Mouse (Mus musculus): ENCODE data around the gene Lgsn. TPM values are rescaled to one million over a fixed set of nuclear protein-coding genes. Genes with fewer than 3 reads are reported as not detected.

Gene Lgsn
- polyA plus RNA-seq (2015; fragmentation: Nextera tagmentation; extraction: Ambion mirVana), result not detected in 2 replicates

DNA sequence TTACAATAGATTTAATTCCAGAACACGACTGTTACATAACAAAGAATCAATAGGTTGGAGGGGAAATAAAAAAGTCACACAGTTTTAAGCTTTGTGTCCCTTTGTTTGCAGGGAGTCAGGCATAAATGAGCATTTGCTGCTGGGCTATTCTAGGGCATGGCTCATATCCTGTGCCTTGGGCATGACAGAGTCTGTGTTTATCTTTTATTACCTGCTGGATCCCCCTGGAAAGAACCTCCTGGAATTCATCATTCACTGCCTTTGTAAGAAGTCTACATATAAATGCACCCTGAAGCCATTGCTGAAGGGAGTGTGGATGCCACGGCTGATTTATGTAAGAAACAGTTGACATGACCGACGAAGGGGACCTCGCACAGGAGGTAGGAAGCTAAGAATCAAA is at the start of gene Lgsn:
Lgsn (plus strand) TSS at position 301 of the 400 bp plus-strand sequence.
- Histone ChIP-seq H3K4me2 (no peak within 1 kb of the TSS), H3K36me3 (no peaks in the 10 kb centered on the region), H3K27ac (replicated peaks) (no peak within 1 kb of the TSS), H3K4me1 (replicated peaks) (no peaks in the 10 kb centered on the region), H3K9me3 (no peaks in the 10 kb centered on the region), H3K27me3 (no peaks in the 10 kb centered on the region), H3K9ac (no peak within 1 kb of the TSS), H3K4me3 (no peak within 1 kb of the TSS)
- ATAC-seq (ENCODE audit: low read depth), result no peak
- WGBS, result 69% methylated on average over 5 of the region's 5 CpGs

- no peaks in the 10 kb centered on the region for H3K36me3 ChIP-seq
- H3K9ac ChIP-seq, result no peak overlapping the region
- H3K9me3 ChIP-seq, result no peaks in the 10 kb centered on the region
- no peak overlapping the region for H3K4me2 ChIP-seq
- no peaks in the 10 kb centered on the region for H3K4me1 ChIP-seq (replicated peaks)
- no peak overlapping the region for H3K27ac ChIP-seq (replicated peaks)
- H3K27me3 ChIP-seq, result no peaks in the 10 kb centered on the region
- no peak for ATAC-seq (ENCODE audit: low read depth)
- 77% methylated on average over 3 of the region's 3 CpGs for WGBS
- no peak overlapping the region for H3K4me3 ChIP-seq
Measured at GRCm38 (mm10) chr1:31138387-31138786, 37.8 kb upstream of the Lgsn start.

DNA sequence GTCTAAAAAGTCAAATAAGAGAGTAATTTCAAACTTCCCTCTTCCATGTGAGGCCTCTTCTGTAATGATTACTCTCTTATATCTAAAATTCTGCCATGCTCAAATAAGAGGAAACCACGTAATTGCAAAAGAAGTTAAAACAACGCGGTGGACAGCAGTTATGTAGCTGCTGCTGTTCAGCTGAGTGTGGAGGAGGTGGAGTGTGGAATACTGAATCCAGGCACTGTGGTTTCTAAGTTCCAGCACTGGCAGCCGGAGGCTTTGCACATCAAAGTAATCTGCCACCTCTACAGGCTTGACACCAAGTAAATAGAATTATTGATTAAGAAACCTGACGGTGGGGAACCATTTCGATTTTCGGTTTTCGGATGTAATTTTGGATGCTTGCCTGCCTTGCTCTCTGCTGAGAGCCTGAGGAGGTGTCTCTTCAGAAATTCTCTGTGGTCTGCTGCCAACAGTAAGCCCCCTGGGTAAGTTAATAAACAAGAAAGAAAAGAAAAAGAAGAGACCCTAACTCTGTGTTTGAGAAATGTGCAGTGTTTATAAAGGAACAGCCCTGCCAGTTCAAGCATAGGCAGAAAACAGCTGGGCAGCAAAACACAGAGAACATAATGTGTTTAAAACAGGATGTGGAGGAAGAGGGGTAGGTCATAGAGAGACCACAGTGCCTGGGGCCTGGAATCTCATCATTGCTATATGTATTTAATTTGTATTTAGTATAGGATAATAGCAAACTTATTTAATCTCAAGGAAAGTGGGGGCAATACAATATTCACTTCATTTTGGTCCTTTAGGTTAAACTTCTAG is 33.7 kb upstream of the Lgsn start:
- Histone ChIP-seq H3K27ac (replicated peaks) (no peak overlapping the region), H3K9me3 (no peaks in the 10 kb centered on the region), H3K9ac (no peak overlapping the region), H3K36me3 (no peaks in the 10 kb centered on the region), H3K4me3 (no peak overlapping the region), H3K27me3 (no peaks in the 10 kb centered on the region), H3K4me1 (replicated peaks) (no peaks in the 10 kb centered on the region), H3K4me2 (no peak overlapping the region)
- 78% methylated on average over 8 of the region's 8 CpGs for WGBS
- ATAC-seq (ENCODE audit: low read depth), result no peak

DNA sequence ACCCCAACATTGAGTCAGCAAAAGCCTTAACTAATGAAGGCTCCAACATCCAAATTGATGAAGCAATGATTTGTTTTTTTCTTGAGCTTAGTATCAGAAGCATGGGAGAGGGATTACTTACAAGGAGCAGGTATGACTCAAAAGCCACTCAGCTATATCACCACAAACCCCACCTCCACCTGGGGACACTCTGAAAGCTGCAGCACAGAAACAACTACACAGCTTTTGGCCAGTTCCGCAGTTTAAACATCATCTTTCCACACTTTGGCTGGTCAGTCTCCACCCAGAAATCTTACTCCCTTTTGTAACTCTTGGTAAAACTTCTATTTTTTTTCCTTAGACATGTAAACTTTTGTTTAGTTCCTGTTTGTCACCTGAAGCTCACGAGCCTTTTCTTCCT is 32.6 kb upstream of the Lgsn start:
- Histone ChIP-seq H3K4me2 (no peak overlapping the region), H3K9ac (no peak overlapping the region), H3K4me3 (no peak overlapping the region), H3K36me3 (no peaks in the 10 kb centered on the region), H3K27me3 (no peaks in the 10 kb centered on the region), H3K9me3 (no peaks in the 10 kb centered on the region), H3K27ac (replicated peaks) (no peak overlapping the region), H3K4me1 (replicated peaks) (no peaks in the 10 kb centered on the region)
- no peak for ATAC-seq (ENCODE audit: low read depth)
- WGBS, result 85% methylated on average over 2 of the region's 2 CpGs

DNA sequence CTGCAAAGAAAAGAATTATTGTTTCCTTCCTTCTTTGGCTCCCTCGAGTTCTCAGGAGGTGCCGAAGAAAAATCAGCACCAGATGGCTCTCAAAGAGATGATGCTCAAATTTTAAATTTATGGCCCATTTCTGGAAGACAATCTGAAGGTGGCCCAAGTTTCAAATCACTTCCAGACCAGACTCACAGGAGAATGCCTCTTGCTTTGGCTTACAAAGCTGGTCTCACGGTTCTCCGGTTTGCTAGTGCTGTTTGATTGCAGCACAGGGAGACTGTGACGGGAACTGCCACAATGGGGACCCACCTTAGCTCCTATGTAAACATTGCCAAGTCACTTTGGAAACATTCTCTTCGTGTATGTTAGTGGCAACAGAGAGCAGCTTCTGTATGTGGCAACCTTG is 26.5 kb upstream of the Lgsn start:
- ATAC-seq (ENCODE audit: low read depth), result no peak
- WGBS, result 52% methylated on average over 6 of the region's 6 CpGs
- H3K4me2 ChIP-seq, result no peak overlapping the region
- no peaks in the 10 kb centered on the region for H3K36me3 ChIP-seq
- H3K27ac ChIP-seq (replicated peaks), result no peak overlapping the region
- 0 out of 2 replicates have a peak, but pooled peaks cover 6% of the 10 kb centered on the region for H3K4me1 ChIP-seq (replicated peaks)
- no peak overlapping the region for H3K9ac ChIP-seq
- H3K9me3 ChIP-seq, result no peaks in the 10 kb centered on the region
- H3K27me3 ChIP-seq, result no peaks in the 10 kb centered on the region
- no peak overlapping the region for H3K4me3 ChIP-seq

- H3K9me3 ChIP-seq, result no peaks in the 10 kb centered on the region
- H3K4me1 ChIP-seq (replicated peaks), result 0 out of 2 replicates have a peak, but pooled peaks cover 6% of the 10 kb centered on the region
- H3K4me2 ChIP-seq, result no peak overlapping the region
- H3K9ac ChIP-seq, result no peak overlapping the region
- H3K27me3 ChIP-seq, result no peaks in the 10 kb centered on the region
- H3K27ac ChIP-seq (replicated peaks), result no peak overlapping the region
- no peak for ATAC-seq (ENCODE audit: low read depth)
- no peak overlapping the region for H3K4me3 ChIP-seq
- 80% methylated on average over 3 of the region's 3 CpGs for WGBS
- H3K36me3 ChIP-seq, result no peaks in the 10 kb centered on the region
Measured at GRCm38 (mm10) chr1:31150546-31150945, 25.7 kb upstream of the Lgsn start.

DNA sequence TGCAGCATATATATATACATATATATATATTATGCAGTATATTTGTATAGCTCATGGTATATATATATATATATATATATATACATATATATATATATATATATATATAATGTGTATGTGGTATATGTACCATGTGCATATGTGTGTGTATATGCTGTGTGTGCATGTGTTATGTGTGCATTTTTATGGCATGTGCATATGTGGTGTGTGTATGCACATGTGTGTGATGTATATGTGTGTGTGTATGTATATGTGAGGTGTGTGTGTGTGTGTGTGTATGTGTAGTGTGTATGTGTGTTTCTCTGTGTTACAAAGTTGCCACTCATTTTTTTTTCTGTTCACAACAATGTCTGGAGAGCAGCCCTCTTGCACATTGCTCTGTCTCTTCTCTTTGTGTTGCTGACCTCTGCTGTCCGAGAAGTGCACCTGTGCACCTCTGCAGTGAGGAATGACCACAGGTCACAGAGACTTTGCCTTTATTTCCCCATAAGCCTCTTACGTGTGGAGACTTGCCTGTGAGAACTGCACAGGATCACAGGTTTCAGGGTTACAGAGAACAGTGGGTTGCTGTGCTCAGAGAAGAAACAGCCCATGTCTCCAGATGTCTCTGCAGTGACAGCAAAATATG is 23.3 kb upstream of the Lgsn start:
- H3K36me3 ChIP-seq, result no peaks in the 10 kb centered on the region
- 73% methylated on average over 2 of the region's 2 CpGs for WGBS
- no peak overlapping the region for H3K4me2 ChIP-seq
- H3K9me3 ChIP-seq, result no peaks in the 10 kb centered on the region
- no peaks in the 10 kb centered on the region for H3K27me3 ChIP-seq
- H3K4me3 ChIP-seq, result no peak overlapping the region
- 0 out of 2 replicates have a peak, but pooled peaks cover 6% of the 10 kb centered on the region for H3K4me1 ChIP-seq (replicated peaks)
- ATAC-seq (ENCODE audit: low read depth), result peak; percentile 32; the same call in 1 of the 2 replicates
- H3K27ac ChIP-seq (replicated peaks), result no peak overlapping the region
- no peak overlapping the region for H3K9ac ChIP-seq

DNA sequence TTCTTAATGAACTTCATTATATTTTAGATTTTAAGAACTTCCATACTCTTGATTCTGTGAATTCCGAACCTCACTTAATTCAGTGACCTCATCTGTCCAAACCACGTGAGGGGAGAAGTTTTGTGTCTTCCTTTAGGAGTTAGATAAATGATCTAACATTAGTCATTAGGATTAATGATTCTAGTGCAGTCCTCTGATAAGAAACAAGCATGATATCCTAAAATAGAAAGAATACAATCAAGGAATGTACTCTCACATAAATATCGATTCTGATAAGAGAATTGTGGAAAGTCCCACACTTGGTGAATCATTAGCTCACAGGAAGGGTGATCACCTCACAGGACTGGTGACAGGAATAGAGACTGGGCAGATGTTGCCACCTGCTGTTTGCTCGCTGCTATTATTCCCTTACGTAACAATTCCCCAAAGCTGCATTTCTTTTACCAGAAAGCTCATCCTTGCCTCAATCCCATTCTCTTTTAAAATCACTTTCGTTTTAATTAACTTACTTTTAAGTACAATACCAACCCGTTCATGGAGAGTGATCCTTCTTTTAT is 22.3 kb upstream of the Lgsn start:
- no peaks in the 10 kb centered on the region for H3K27me3 ChIP-seq
- WGBS, result 30% methylated on average over 7 of the region's 7 CpGs
- no peaks in the 10 kb centered on the region for H3K9me3 ChIP-seq

DNA sequence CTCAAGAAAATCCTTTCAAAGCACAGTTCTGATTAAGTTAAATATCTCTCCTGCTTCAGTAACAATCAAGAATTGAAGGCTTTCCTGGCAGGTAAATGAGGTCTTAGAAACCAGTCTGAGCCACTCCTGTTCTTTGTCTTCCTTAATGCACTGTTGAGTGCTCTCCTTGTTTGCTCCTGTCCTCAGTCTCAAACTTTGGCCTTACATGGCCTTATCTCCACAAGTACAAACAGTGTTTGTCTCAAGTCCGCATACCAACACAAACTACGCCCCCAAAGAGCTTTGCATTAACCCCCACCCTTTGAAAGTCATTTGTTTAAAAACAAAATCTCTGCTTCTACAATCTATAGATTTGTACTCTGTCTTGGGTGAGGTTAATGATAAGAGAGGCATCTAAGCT is 20.0 kb upstream of the Lgsn start:
- WGBS, result 94% methylated on average over 2 of the region's 2 CpGs
- Histone ChIP-seq H3K9ac (no peak overlapping the region), H3K9me3 (no peaks in the 10 kb centered on the region), H3K4me1 (replicated peaks) (no peaks in the 10 kb centered on the region), H3K27me3 (no peaks in the 10 kb centered on the region), H3K4me3 (no peak overlapping the region), H3K4me2 (no peak overlapping the region), H3K27ac (replicated peaks) (no peak overlapping the region), H3K36me3 (no peaks in the 10 kb centered on the region)
- ATAC-seq (ENCODE audit: low read depth), result no peak

More for the DNA sequence above, 22.3 kb upstream of the Lgsn start:
- H3K4me3 ChIP-seq, result no peak overlapping the region
- H3K27ac ChIP-seq (replicated peaks), result no peak overlapping the region
- no peak overlapping the region for H3K9ac ChIP-seq
- H3K36me3 ChIP-seq, result no peaks in the 10 kb centered on the region
- 0 out of 2 replicates have a peak, but pooled peaks cover 6% of the 10 kb centered on the region for H3K4me1 ChIP-seq (replicated peaks)
- no peak overlapping the region for H3K4me2 ChIP-seq
- ATAC-seq (ENCODE audit: low read depth), result no peak

DNA sequence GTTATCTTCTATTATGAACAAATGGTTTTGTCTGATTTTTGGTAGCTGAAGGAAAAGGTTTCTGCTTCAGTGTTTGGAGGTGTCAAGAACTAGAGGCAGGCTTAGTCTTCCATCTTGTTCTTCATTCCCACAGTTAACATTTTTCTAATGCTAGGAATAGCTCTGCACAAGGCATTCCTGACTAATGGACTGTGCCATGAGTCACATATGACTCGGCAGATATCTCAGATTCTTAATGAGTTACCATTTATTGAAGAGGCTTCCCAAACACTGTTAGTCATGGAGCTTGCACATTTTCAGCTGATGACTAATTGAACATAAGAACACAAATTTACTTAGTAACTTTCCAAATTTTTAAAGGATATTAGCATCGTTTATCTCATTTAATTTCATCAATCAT is 19.3 kb upstream of the Lgsn start:
- no peak for ATAC-seq (ENCODE audit: low read depth)

DNA sequence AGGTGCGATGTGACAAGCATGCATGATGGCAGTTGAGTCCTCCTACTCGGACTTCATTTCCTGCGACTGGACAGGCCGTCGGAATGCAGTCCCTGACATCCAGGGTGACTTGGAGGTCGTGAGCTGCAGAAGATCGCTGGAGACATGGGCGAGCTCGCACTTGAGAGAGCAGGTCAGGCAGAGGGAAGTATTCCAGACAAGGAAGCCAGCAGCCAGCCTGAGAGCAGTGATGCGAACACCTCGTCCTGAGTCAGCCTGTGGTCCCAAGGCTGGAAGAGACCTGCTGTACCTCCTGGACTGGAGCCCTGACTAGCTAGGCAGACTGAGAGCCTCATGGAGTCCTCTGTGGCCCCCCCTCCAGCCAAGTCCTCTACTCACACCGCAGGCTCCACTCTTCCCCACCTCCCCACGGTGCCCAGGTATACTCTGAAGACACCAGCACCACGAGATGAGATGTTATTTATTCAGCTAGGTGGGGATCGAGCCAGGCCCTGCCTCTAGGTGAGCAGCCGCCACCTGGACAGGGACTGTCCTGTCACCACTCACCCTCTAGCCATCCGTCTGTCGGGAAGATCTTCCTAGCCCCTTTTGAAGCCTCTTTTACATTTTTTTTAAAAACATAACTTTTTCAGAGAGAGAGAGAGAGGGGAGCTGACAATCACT is 11.5 kb upstream of the Lgsn start:
- WGBS, result 85% methylated on average over 18 of the region's 18 CpGs
- Histone ChIP-seq H3K9me3 (no peaks in the 10 kb centered on the region), H3K36me3 (no peaks in the 10 kb centered on the region), H3K4me2 (no peak overlapping the region), H3K4me1 (replicated peaks) (no peaks in the 10 kb centered on the region), H3K27ac (replicated peaks) (no peak overlapping the region), H3K9ac (no peak overlapping the region), H3K27me3 (no peaks in the 10 kb centered on the region), H3K4me3 (no peak overlapping the region)
- no peak for ATAC-seq (ENCODE audit: low read depth)

More for the DNA sequence above, 19.3 kb upstream of the Lgsn start:
- H3K4me2 ChIP-seq, result no peak overlapping the region
- no peak overlapping the region for H3K27ac ChIP-seq (replicated peaks)
- no peak overlapping the region for H3K9ac ChIP-seq
- H3K27me3 ChIP-seq, result no peaks in the 10 kb centered on the region
- WGBS, result 86% methylated on average over 2 of the region's 2 CpGs
- H3K4me1 ChIP-seq (replicated peaks), result no peaks in the 10 kb centered on the region
- no peak overlapping the region for H3K4me3 ChIP-seq
- H3K36me3 ChIP-seq, result no peaks in the 10 kb centered on the region
- H3K9me3 ChIP-seq, result no peaks in the 10 kb centered on the region
